Mouse (Mus musculus): ENCODE data around the gene Clps. TPM values are rescaled to one million over a fixed set of nuclear protein-coding genes. Genes with fewer than 3 reads are reported as not detected.
"Not testable (repeated sequence)": the region's sequence is repeated elsewhere in the genome, so short reads cannot be mapped to it uniquely, and the experiment has no call there.

Clps gene
- polyA plus RNA-seq, 1 experiment from 2014 or later = not detected

GRCm38 (mm10) chr17:28561613-28562012 lies 1.0 kb upstream of the Clps start:
- no peak for ATAC-seq (ENCODE audit: low read depth)
- H3K4me3 ChIP-seq (ENCODE audit: low read depth, low read length) = no peak overlapping the region
- no peaks in the 10 kb centered on the region for H3K9me3 ChIP-seq (ENCODE audit: control insufficient read depth, low read length)

GRCm38 (mm10) chr17:28557772-28558171 lies 2.8 kb downstream of the Clps start:
- WGBS = 76% methylated on average over 6 of the region's 6 CpGs
- Histone ChIP-seq H3K4me2 (ENCODE audit: low read depth, low read length) (no peak overlapping the region), H3K36me3 (ENCODE audit: control insufficient read depth, insufficient read depth, low read length) (no peaks in the 10 kb centered on the region), H3K4me3 (ENCODE audit: low read depth, low read length) (no peak overlapping the region), H3K9me3 (ENCODE audit: control insufficient read depth, low read length) (no peaks in the 10 kb centered on the region), H3K4me1 (ENCODE audit: control insufficient read depth, insufficient read depth, low read length) (no peaks in the 10 kb centered on the region), H3K27me3 (ENCODE audit: control insufficient read depth, insufficient read depth, low read length) (no peaks in the 10 kb centered on the region), H3K27ac (ENCODE audit: low read depth, low read length) (no peak overlapping the region), H3K9ac (replicated peaks; ENCODE audit: low read depth, low read length) (no peak overlapping the region)
- no peak for ATAC-seq (ENCODE audit: low read depth)

More at GRCm38 (mm10) chr17:28561613-28562012, 1.0 kb upstream of the Clps start:
- Histone ChIP-seq H3K4me2 (ENCODE audit: low read depth, low read length) (no peak overlapping the region), H3K27ac (ENCODE audit: low read depth, low read length) (no peak overlapping the region), H3K36me3 (ENCODE audit: control insufficient read depth, insufficient read depth, low read length) (no peaks in the 10 kb centered on the region), H3K4me1 (ENCODE audit: control insufficient read depth, insufficient read depth, low read length) (no peaks in the 10 kb centered on the region), H3K27me3 (ENCODE audit: control insufficient read depth, insufficient read depth, low read length) (no peaks in the 10 kb centered on the region), H3K9ac (replicated peaks; ENCODE audit: low read depth, low read length) (no peak overlapping the region)
- 68% methylated on average over 7 of the region's 7 CpGs for WGBS

DNA sequence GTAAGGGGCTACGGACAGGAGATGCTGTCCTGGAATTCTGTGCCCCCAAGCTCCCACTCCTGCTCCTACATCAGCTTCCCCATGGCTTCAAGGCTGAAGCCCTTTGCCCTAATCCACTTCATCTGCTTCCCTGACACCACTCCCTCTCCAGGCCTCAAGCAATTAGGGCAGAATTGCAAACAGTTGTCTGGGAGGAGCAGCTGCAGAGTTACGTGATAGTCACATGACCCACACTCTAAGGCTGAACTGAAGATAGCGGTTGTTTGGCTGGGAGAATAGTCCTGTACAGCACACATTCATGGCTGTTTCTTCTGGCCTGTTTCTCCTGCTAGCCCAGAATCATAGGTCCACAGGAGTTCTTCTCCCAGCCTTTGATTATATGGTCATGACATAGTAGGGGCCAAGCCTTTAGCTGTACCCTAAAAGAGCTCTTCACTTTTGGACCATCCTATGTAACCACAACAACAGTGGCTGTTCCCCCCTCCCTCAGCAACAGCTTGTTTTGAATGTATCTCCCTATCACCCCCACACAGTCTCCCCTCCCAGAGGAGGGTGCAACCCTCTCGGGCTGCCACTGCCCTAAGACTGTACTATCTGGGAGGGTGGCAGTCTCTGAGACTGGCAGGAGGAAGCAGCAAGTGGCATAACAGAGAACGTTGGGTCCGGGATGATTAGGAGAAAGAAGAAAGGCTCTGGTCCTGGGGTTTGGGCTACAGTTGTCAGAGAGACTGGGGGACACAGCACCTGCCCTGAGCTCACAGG lies 3.8 kb downstream of the Clps start:
- Histone ChIP-seq H3K4me3 (ENCODE audit: low read depth, low read length) (no peak overlapping the region), H3K27ac (ENCODE audit: low read depth, low read length) (no peak overlapping the region), H3K9ac (replicated peaks; ENCODE audit: low read depth, low read length) (no peak overlapping the region), H3K4me1 (ENCODE audit: control insufficient read depth, insufficient read depth, low read length) (no peaks in the 10 kb centered on the region), H3K27me3 (ENCODE audit: control insufficient read depth, insufficient read depth, low read length) (no peaks in the 10 kb centered on the region), H3K36me3 (ENCODE audit: control insufficient read depth, insufficient read depth, low read length) (no peaks in the 10 kb centered on the region), H3K4me2 (ENCODE audit: low read depth, low read length) (no peak overlapping the region), H3K9me3 (ENCODE audit: control insufficient read depth, low read length) (no peaks in the 10 kb centered on the region)
- ATAC-seq (ENCODE audit: low read depth) = no peak
- WGBS = 58% methylated on average over 6 of the region's 6 CpGs

- not testable (repeated sequence) for ATAC-seq (ENCODE audit: low read depth); H3K9ac ChIP-seq (replicated peaks; ENCODE audit: low read depth, low read length); H3K36me3 ChIP-seq (ENCODE audit: control insufficient read depth, insufficient read depth, low read length); H3K4me3 ChIP-seq (ENCODE audit: low read depth, low read length); H3K27me3 ChIP-seq (ENCODE audit: control insufficient read depth, insufficient read depth, low read length); H3K4me1 ChIP-seq (ENCODE audit: control insufficient read depth, insufficient read depth, low read length); H3K4me2 ChIP-seq (ENCODE audit: low read depth, low read length); H3K9me3 ChIP-seq (ENCODE audit: control insufficient read depth, low read length); H3K27ac ChIP-seq (ENCODE audit: low read depth, low read length)
- 94% methylated on average over 4 of the region's 4 CpGs for WGBS
Observed at GRCm38 (mm10) chr17:28554021-28554420, 6.5 kb downstream of the Clps start.

- H3K4me3 ChIP-seq (ENCODE audit: low read depth, low read length) = no peak overlapping the region
- 5% methylated on average over 14 of the region's 14 CpGs for WGBS
- ATAC-seq (ENCODE audit: low read depth) = no peak
Observed at GRCm38 (mm10) chr17:28553040-28553793, 7.3 kb downstream of the Clps start.

GRCm38 (mm10) chr17:28549111-28549510 lies 11.5 kb downstream of the Clps start, which contains the start of gene Clpsl2:
Clpsl2 (plus strand) TSS chr17:28549411.
- no peaks in the 10 kb centered on the region for H3K27me3 ChIP-seq (ENCODE audit: control insufficient read depth, insufficient read depth, low read length)
- no peaks in the 10 kb centered on the region for H3K4me1 ChIP-seq (ENCODE audit: control insufficient read depth, insufficient read depth, low read length)
- no peak within 1 kb of the TSS for H3K27ac ChIP-seq (ENCODE audit: low read depth, low read length)
- ATAC-seq (ENCODE audit: low read depth) = no peak
- no peaks in the 10 kb centered on the region for H3K36me3 ChIP-seq (ENCODE audit: control insufficient read depth, insufficient read depth, low read length)
- no peak within 1 kb of the TSS for H3K4me3 ChIP-seq (ENCODE audit: low read depth, low read length)
- no peak within 1 kb of the TSS for H3K9ac ChIP-seq (replicated peaks; ENCODE audit: low read depth, low read length)
- H3K4me2 ChIP-seq (ENCODE audit: low read depth, low read length) = no peak within 1 kb of the TSS
- 83% methylated on average over 14 of the region's 14 CpGs for WGBS
- H3K9me3 ChIP-seq (ENCODE audit: control insufficient read depth, low read length) = no peaks in the 10 kb centered on the region

More at GRCm38 (mm10) chr17:28553040-28553793, 7.3 kb downstream of the Clps start:
- no peaks in the 10 kb centered on the region for H3K9me3 ChIP-seq (ENCODE audit: control insufficient read depth, low read length)
- no peaks in the 10 kb centered on the region for H3K27me3 ChIP-seq (ENCODE audit: control insufficient read depth, insufficient read depth, low read length)
- H3K36me3 ChIP-seq (ENCODE audit: control insufficient read depth, insufficient read depth, low read length) = no peaks in the 10 kb centered on the region
- H3K27ac ChIP-seq (ENCODE audit: low read depth, low read length) = no peak overlapping the region
- H3K4me2 ChIP-seq (ENCODE audit: low read depth, low read length) = no peak overlapping the region
- no peak overlapping the region for H3K9ac ChIP-seq (replicated peaks; ENCODE audit: low read depth, low read length)
- no peaks in the 10 kb centered on the region for H3K4me1 ChIP-seq (ENCODE audit: control insufficient read depth, insufficient read depth, low read length)

DNA sequence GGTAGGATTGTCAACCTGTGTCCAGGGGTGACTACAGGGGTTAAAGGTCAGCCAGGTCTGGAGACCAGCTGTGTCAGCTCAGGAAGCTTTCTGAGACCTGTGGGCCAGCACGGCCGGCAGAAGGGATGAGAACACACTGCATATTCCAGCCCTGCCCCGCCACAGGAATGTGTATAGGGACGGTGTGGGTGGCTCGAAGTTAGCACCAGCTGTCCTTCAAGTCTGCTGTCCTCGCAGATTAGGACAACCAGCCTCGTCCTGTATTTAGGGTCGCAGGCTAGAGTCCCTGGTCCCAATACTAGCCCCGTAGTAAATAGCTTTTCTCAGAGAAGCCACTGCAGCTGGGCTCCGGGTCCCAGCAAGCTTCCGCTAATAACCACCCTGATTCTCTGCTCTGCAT lies 12.0 kb downstream of the Clps start:
- 74% methylated on average over 11 of the region's 11 CpGs for WGBS
- H3K4me1 ChIP-seq (ENCODE audit: control insufficient read depth, insufficient read depth, low read length) = no peaks in the 10 kb centered on the region

DNA sequence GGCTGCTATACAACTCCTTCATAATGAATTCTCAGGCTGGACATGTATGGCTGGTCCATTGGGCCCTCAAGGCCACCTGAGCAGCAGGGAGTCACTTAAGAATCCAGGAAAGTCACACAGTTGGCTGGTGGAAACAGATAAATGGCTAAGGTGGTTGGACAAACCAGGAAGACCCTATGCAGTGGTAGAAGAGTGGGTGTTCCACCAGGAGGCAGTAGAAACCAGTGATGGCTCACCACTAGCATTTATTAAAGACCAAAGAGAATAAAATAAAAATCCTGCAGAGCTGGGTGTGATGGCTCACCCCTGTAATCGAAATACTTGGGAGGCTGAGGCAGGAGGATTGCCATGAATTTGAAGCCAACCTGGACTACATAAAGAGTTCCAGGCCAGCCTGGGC lies 13.6 kb downstream of the Clps start:
- Histone ChIP-seq H3K27ac (ENCODE audit: low read depth, low read length) (no peak overlapping the region), H3K9me3 (ENCODE audit: control insufficient read depth, low read length) (no peaks in the 10 kb centered on the region), H3K27me3 (ENCODE audit: control insufficient read depth, insufficient read depth, low read length) (no peaks in the 10 kb centered on the region), H3K4me2 (ENCODE audit: low read depth, low read length) (no peak overlapping the region), H3K4me3 (ENCODE audit: low read depth, low read length) (no peak overlapping the region), H3K36me3 (ENCODE audit: control insufficient read depth, insufficient read depth, low read length) (no peaks in the 10 kb centered on the region), H3K4me1 (ENCODE audit: control insufficient read depth, insufficient read depth, low read length) (no peaks in the 10 kb centered on the region), H3K9ac (replicated peaks; ENCODE audit: low read depth, low read length) (no peak overlapping the region)
- ATAC-seq (ENCODE audit: low read depth) = no peak
- 73% methylated on average over 1 of the region's 1 CpGs for WGBS

More for the DNA sequence above, 12.0 kb downstream of the Clps start:
- no peaks in the 10 kb centered on the region for H3K27me3 ChIP-seq (ENCODE audit: control insufficient read depth, insufficient read depth, low read length)
- no peaks in the 10 kb centered on the region for H3K9me3 ChIP-seq (ENCODE audit: control insufficient read depth, low read length)
- H3K36me3 ChIP-seq (ENCODE audit: control insufficient read depth, insufficient read depth, low read length) = no peaks in the 10 kb centered on the region
- no peak overlapping the region for H3K4me2 ChIP-seq (ENCODE audit: low read depth, low read length)
- ATAC-seq (ENCODE audit: low read depth) = no peak
- H3K4me3 ChIP-seq (ENCODE audit: low read depth, low read length) = no peak overlapping the region
- no peak overlapping the region for H3K9ac ChIP-seq (replicated peaks; ENCODE audit: low read depth, low read length)
- H3K27ac ChIP-seq (ENCODE audit: low read depth, low read length) = no peak overlapping the region

DNA sequence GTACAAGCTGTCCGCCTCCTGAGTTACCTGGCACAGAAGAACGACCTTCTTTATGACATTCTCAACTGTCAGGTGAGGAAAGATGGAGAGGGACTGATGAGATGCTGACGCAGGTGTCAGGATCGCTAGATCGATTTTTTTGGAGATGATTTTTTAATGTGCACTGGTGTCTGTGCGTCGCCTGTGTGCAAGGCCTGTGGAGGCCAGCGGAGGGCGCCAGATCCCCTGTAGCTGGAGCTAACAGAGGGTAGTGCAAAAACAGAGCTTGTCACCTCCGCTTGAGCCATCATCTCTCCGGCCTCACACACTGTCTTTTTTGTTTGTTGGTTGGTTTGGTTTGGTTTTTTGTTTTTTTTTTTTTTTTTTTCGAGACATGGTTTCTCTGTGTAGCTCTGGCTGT lies 22.7 kb downstream of the Clps start:
- H3K27me3 ChIP-seq (ENCODE audit: control insufficient read depth, insufficient read depth, low read length) = no peaks in the 10 kb centered on the region
- no peaks in the 10 kb centered on the region for H3K9me3 ChIP-seq (ENCODE audit: control insufficient read depth, low read length)
- no peak overlapping the region for H3K4me3 ChIP-seq (ENCODE audit: low read depth, low read length)
- no peak overlapping the region for H3K4me2 ChIP-seq (ENCODE audit: low read depth, low read length)
- H3K4me1 ChIP-seq (ENCODE audit: control insufficient read depth, insufficient read depth, low read length) = no peaks in the 10 kb centered on the region
- ATAC-seq (ENCODE audit: low read depth) = no peak
- H3K36me3 ChIP-seq (ENCODE audit: control insufficient read depth, insufficient read depth, low read length) = no peaks in the 10 kb centered on the region
- no peak overlapping the region for H3K9ac ChIP-seq (replicated peaks; ENCODE audit: low read depth, low read length)
- H3K27ac ChIP-seq (ENCODE audit: low read depth, low read length) = no peak overlapping the region
- 48% methylated on average over 12 of the region's 12 CpGs for WGBS

All from neural tube, embryonic 14.5 days (tissue).